Mouse (Mus musculus) heart, embryonic 13.5 days (tissue): ENCODE data around the gene Prdm16. TPM values are rescaled to one million over a fixed set of nuclear protein-coding genes. Genes with fewer than 3 reads are reported as not detected.

Experiments
- ATAC-seq: fragments of 200-750 bp; cut with Nextera tagmentation; 2 replicates; pipeline ENCODE4 v1.8.0; 2017; ENCODE audit warnings: moderate TSS enrichment; ENCODE audit not compliant: insufficient number of reproducible peaks, low FRiP score, low TSS enrichment; ENCODE audit errors: extremely low read depth
- H3K27ac ChIP-seq: fragments of 300-500 bp; sonication (generic); replicated peaks from 2 replicates; pipeline ENCODE4 v1.5.1; 2015; ENCODE audit warnings: moderate library complexity, mild to moderate bottlenecking, inconsistent platforms
- H3K27me3 ChIP-seq: fragments of 300-500 bp; sonication (generic); replicated peaks from 2 replicates; pipeline ENCODE4 v1.6.1; 2015; ENCODE audit warnings: mild to moderate bottlenecking, inconsistent platforms
- H3K36me3 ChIP-seq: fragments of 300-500 bp; sonication (generic); 2 replicates; pipeline ENCODE4 v1.6.1; 2015; ENCODE audit warnings: mild to moderate bottlenecking, inconsistent platforms
- H3K4me1 ChIP-seq: fragments of 300-500 bp; sonication (generic); 2 replicates; pipeline ENCODE4 v1.6.1; 2015; ENCODE audit warnings: inconsistent platforms
- H3K4me2 ChIP-seq: fragments of 300-500 bp; sonication (generic); 2 replicates; pipeline ENCODE4 v1.6.1; 2015; ENCODE audit warnings: inconsistent platforms, mild to moderate bottlenecking, moderate library complexity
- H3K4me3 ChIP-seq: fragments of 300-500 bp; sonication (generic); 2 replicates; pipeline ENCODE4 v1.5.1; 2015; ENCODE audit warnings: moderate library complexity, mild to moderate bottlenecking, inconsistent platforms
- H3K9ac ChIP-seq: fragments of 300-500 bp; sonication (generic); 2 replicates; pipeline ENCODE4 v1.6.1; 2015; ENCODE audit warnings: inconsistent platforms, mild to moderate bottlenecking, moderate library complexity
- H3K9me3 ChIP-seq: fragments of 300-500 bp; sonication (generic); 2 replicates; pipeline ENCODE4 v1.6.1; 2016; ENCODE audit warnings: inconsistent platforms
- WGBS: fragments of 180-500 bp; shearing (Covaris S2); methylation state at CpG from one replicate; pipeline ENCODE4 v1.1.7; 2015; ENCODE audit warnings: mixed read lengths; 5-methylcytosine and 5-hydroxymethylcytosine counted together
- polyA plus RNA-seq: library from polyadenylated mRNA; unstranded; fragments of >200 nt; fragmentation: Nextera tagmentation; extraction: Ambion mirVana; gene quantifications from 2 replicates; pipeline ENCODE4 v1.2.1, GENCODE M21; 2015

Prdm16 gene
- polyA plus RNA-seq, 1 experiment from 2014 or later, result 15.3 TPM

GRCm38 (mm10) chr4:154581261-154581886 is 55.3 kb downstream of the Prdm16 start:
- Histone ChIP-seq H3K4me1 (peaks cover 51% of the 10 kb centered on the region), H3K9me3 (no peaks in the 10 kb centered on the region), H3K9ac (peak overlapping the region; percentile 48), H3K4me3 (no peak overlapping the region), H3K27ac (peak overlapping the region; percentile 54), H3K4me2 (peak overlapping the region; percentile 14), H3K36me3 (no peaks in the 10 kb centered on the region), H3K27me3 (0 out of 2 replicates have a peak, but pooled peaks cover 11% of the 10 kb centered on the region)
- ATAC-seq, result no peak
- WGBS, result 45% methylated on average over 16 of the region's 16 CpGs

GRCm38 (mm10) chr4:154574208-154574875 is 62.3 kb downstream of the Prdm16 start:
- no peaks in the 10 kb centered on the region for H3K36me3 ChIP-seq
- peaks cover 50% of the 10 kb centered on the region for H3K4me1 ChIP-seq
- 52% methylated on average over 13 of the region's 13 CpGs for WGBS
- peak overlapping the region; percentile 50; the same call in 1 of the 2 replicates for H3K9ac ChIP-seq
- H3K4me2 ChIP-seq, result no peak overlapping the region
- H3K4me3 ChIP-seq, result no peak overlapping the region
- H3K27ac ChIP-seq, result no peak overlapping the region
- no peaks in the 10 kb centered on the region for H3K9me3 ChIP-seq
- H3K27me3 ChIP-seq, result peaks cover 17% of the 10 kb centered on the region; the same call in 1 of the 2 replicates
- ATAC-seq, result no peak

GRCm38 (mm10) chr4:154570451-154570881 is 66.2 kb downstream of the Prdm16 start:
- H3K4me1 ChIP-seq, result peaks cover 69% of the 10 kb centered on the region
- no peak overlapping the region for H3K4me3 ChIP-seq
- H3K9ac ChIP-seq, result peak overlapping the region; percentile 50; the same call in 1 of the 2 replicates
- H3K36me3 ChIP-seq, result no peaks in the 10 kb centered on the region
- H3K27ac ChIP-seq, result 0 out of 2 replicates have a peak overlapping the region, but pooled peaks have one; percentile 12
- 36% methylated on average over 10 of the region's 10 CpGs for WGBS
- H3K27me3 ChIP-seq, result peaks cover 13% of the 10 kb centered on the region; the same call in 1 of the 2 replicates
- no peak for ATAC-seq
- H3K4me2 ChIP-seq, result no peak overlapping the region
- no peaks in the 10 kb centered on the region for H3K9me3 ChIP-seq

- peaks cover 13% of the 10 kb centered on the region; the same call in 1 of the 2 replicates for H3K27me3 ChIP-seq
- no peak overlapping the region for H3K4me3 ChIP-seq
- H3K27ac ChIP-seq, result no peak overlapping the region
- H3K4me1 ChIP-seq, result peaks cover 67% of the 10 kb centered on the region
- no peaks in the 10 kb centered on the region for H3K36me3 ChIP-seq
- WGBS, result 74% methylated on average over 9 of the region's 9 CpGs
- ATAC-seq, result no peak
- no peaks in the 10 kb centered on the region for H3K9me3 ChIP-seq
- no peak overlapping the region for H3K9ac ChIP-seq
- H3K4me2 ChIP-seq, result no peak overlapping the region
Observed at GRCm38 (mm10) chr4:154569845-154570244, 66.8 kb downstream of the Prdm16 start.

GRCm38 (mm10) chr4:154568798-154569197 is 67.9 kb downstream of the Prdm16 start:
- Histone ChIP-seq H3K4me3 (no peak overlapping the region), H3K27ac (no peak overlapping the region), H3K4me2 (no peak overlapping the region), H3K4me1 (peaks cover 67% of the 10 kb centered on the region), H3K27me3 (peaks cover 17% of the 10 kb centered on the region; the same call in 1 of the 2 replicates), H3K9ac (0 out of 2 replicates have a peak overlapping the region, but pooled peaks have one; percentile 6), H3K36me3 (no peaks in the 10 kb centered on the region), H3K9me3 (no peaks in the 10 kb centered on the region)
- 70% methylated on average over 15 of the region's 15 CpGs for WGBS
- no peak for ATAC-seq

- no peak overlapping the region for H3K27ac ChIP-seq
- no peak overlapping the region for H3K4me3 ChIP-seq
- H3K36me3 ChIP-seq, result no peaks in the 10 kb centered on the region
- H3K9ac ChIP-seq, result 0 out of 2 replicates have a peak overlapping the region, but pooled peaks have one; percentile 33
- no peak for ATAC-seq
- H3K4me2 ChIP-seq, result no peak overlapping the region
- peaks cover 73% of the 10 kb centered on the region for H3K4me1 ChIP-seq
- 49% methylated on average over 11 of the region's 11 CpGs for WGBS
- no peaks in the 10 kb centered on the region for H3K9me3 ChIP-seq
- peaks cover 13% of the 10 kb centered on the region; the same call in 1 of the 2 replicates for H3K27me3 ChIP-seq
Observed at GRCm38 (mm10) chr4:154567942-154568341, 68.7 kb downstream of the Prdm16 start.

- 43% methylated on average over 6 of the region's 6 CpGs for WGBS
- H3K27ac ChIP-seq, result peak overlapping the region; percentile 46
- H3K4me1 ChIP-seq, result peaks cover 66% of the 10 kb centered on the region
- no peaks in the 10 kb centered on the region for H3K36me3 ChIP-seq
- H3K4me3 ChIP-seq, result no peak overlapping the region
- H3K9me3 ChIP-seq, result no peaks in the 10 kb centered on the region
- H3K4me2 ChIP-seq, result no peak overlapping the region
- H3K27me3 ChIP-seq, result 0 out of 2 replicates have a peak, but pooled peaks cover 4% of the 10 kb centered on the region
- no peak overlapping the region for H3K9ac ChIP-seq
- no peak for ATAC-seq
Observed at GRCm38 (mm10) chr4:154563201-154563600, 73.5 kb downstream of the Prdm16 start.

- peaks cover 59% of the 10 kb centered on the region for H3K4me1 ChIP-seq
- no peak overlapping the region for H3K27ac ChIP-seq
- H3K9me3 ChIP-seq, result no peaks in the 10 kb centered on the region
- no peak overlapping the region for H3K4me2 ChIP-seq
- no peaks in the 10 kb centered on the region for H3K36me3 ChIP-seq
- no peak overlapping the region for H3K9ac ChIP-seq
- ATAC-seq, result no peak
- H3K27me3 ChIP-seq, result 0 out of 2 replicates have a peak, but pooled peaks cover 19% of the 10 kb centered on the region
- WGBS, result 83% methylated on average over 5 of the region's 5 CpGs
- H3K4me3 ChIP-seq, result no peak overlapping the region
Observed at GRCm38 (mm10) chr4:154558041-154558440, 78.6 kb downstream of the Prdm16 start.

- H3K4me3 ChIP-seq, result no peak overlapping the region
- no peak overlapping the region for H3K27ac ChIP-seq
- H3K27me3 ChIP-seq, result peaks cover 23% of the 10 kb centered on the region; the same call in 1 of the 2 replicates
- no peak overlapping the region for H3K4me2 ChIP-seq
- no peak for ATAC-seq
- H3K36me3 ChIP-seq, result no peaks in the 10 kb centered on the region
- H3K9me3 ChIP-seq, result no peaks in the 10 kb centered on the region
- no peak overlapping the region for H3K9ac ChIP-seq
- H3K4me1 ChIP-seq, result peaks cover 51% of the 10 kb centered on the region
- WGBS, result 76% methylated on average over 11 of the region's 11 CpGs
Observed at GRCm38 (mm10) chr4:154557168-154557567, 79.5 kb downstream of the Prdm16 start.

- Histone ChIP-seq H3K4me3 (no peak overlapping the region), H3K9ac (no peak overlapping the region), H3K4me1 (peaks cover 57% of the 10 kb centered on the region), H3K27ac (no peak overlapping the region), H3K36me3 (no peaks in the 10 kb centered on the region), H3K9me3 (no peaks in the 10 kb centered on the region), H3K4me2 (no peak overlapping the region), H3K27me3 (peaks cover 23% of the 10 kb centered on the region; the same call in 1 of the 2 replicates)
- 68% methylated on average over 11 of the region's 11 CpGs for WGBS
- no peak for ATAC-seq
Observed at GRCm38 (mm10) chr4:154556418-154556817, 80.3 kb downstream of the Prdm16 start.

- H3K36me3 ChIP-seq, result no peaks in the 10 kb centered on the region
- H3K9ac ChIP-seq, result peak overlapping the region; percentile 7; the same call in 1 of the 2 replicates
- peaks cover 77% of the 10 kb centered on the region for H3K4me1 ChIP-seq
- peak overlapping the region; percentile 5; the same call in 1 of the 2 replicates for H3K4me3 ChIP-seq
- H3K4me2 ChIP-seq, result peak overlapping the region; percentile 44
- 37% methylated on average over 17 of the region's 17 CpGs for WGBS
- H3K27ac ChIP-seq, result no peak overlapping the region
- no peaks in the 10 kb centered on the region for H3K9me3 ChIP-seq
- peaks cover 18% of the 10 kb centered on the region; the same call in 1 of the 2 replicates for H3K27me3 ChIP-seq
- no peak for ATAC-seq
Observed at GRCm38 (mm10) chr4:154549961-154550393, 86.7 kb downstream of the Prdm16 start.
